Mouse (Mus musculus) neural tube, embryonic 13.5 days (tissue): ENCODE measurements around the gene Mfsd4b3. TPM values are rescaled to one million over a fixed set of nuclear protein-coding genes. Genes with fewer than 3 reads are reported as not detected.
"Not testable (repeated sequence)": the region's sequence is repeated elsewhere in the genome, so short reads cannot be mapped to it uniquely, and the experiment has no call there.

ENCODE experiments used
- ATAC-seq: fragments of 200-750 bp; cut with Nextera tagmentation; 2 replicates; pipeline ENCODE4 v1.8.0; 2017; ENCODE audit warnings: low read depth, mild to moderate bottlenecking, moderate TSS enrichment, moderate library complexity
- H3K27ac ChIP-seq: fragments of 300-500 bp; sonication (generic); replicated peaks from 2 replicates; pipeline ENCODE4 v1.5.1; 2015; ENCODE audit warnings: moderate library complexity, mild to moderate bottlenecking, inconsistent platforms
- H3K27me3 ChIP-seq: fragments of 300-500 bp; sonication (generic); 2 replicates; pipeline ENCODE4 v1.6.1; 2015; ENCODE audit warnings: mild to moderate bottlenecking, inconsistent platforms
- H3K36me3 ChIP-seq: fragments of 300-500 bp; sonication (generic); 2 replicates; pipeline ENCODE4 v1.6.1; 2015; ENCODE audit warnings: mild to moderate bottlenecking, inconsistent platforms
- H3K4me1 ChIP-seq: fragments of 300-500 bp; sonication (generic); replicated peaks from 2 replicates; pipeline ENCODE4 v1.6.1; 2015; ENCODE audit warnings: inconsistent platforms
- H3K4me2 ChIP-seq: fragments of 300-500 bp; sonication (generic); 2 replicates; pipeline ENCODE4 v1.6.1; 2015; ENCODE audit warnings: inconsistent platforms, mild to moderate bottlenecking, moderate library complexity
- H3K4me3 ChIP-seq: fragments of 300-500 bp; sonication (generic); 2 replicates; pipeline ENCODE4 v1.5.1; 2015; ENCODE audit warnings: mild to moderate bottlenecking, inconsistent platforms
- H3K9ac ChIP-seq: fragments of 300-500 bp; sonication (generic); 2 replicates; pipeline ENCODE4 v1.6.1; 2015; ENCODE audit warnings: moderate library complexity, mild to moderate bottlenecking, inconsistent platforms
- H3K9me3 ChIP-seq: fragments of 300-500 bp; sonication (generic); 2 replicates; pipeline ENCODE4 v1.6.1; 2016; ENCODE audit warnings: inconsistent platforms
- WGBS: fragments of 180-500 bp; shearing (Covaris S2); methylation state at CpG from one replicate; pipeline ENCODE4 v1.1.7; 2015; 5-methylcytosine and 5-hydroxymethylcytosine counted together
- polyA plus RNA-seq: library from polyadenylated mRNA; unstranded; fragments of >200 nt; fragmentation: Nextera tagmentation; extraction: Ambion mirVana; gene quantifications from 2 replicates; pipeline ENCODE4 v1.2.1, GENCODE M21; 2015

Mfsd4b3 gene
- polyA plus RNA-seq, result 0.21 TPM in 1 of 2 replicates, not detected in the other

GRCm38 (mm10) chr10:39959761-39960440 is at the start of gene Mfsd4b3:
Mfsd4b3 (minus strand) TSS chr10:39960153.
- H3K36me3 ChIP-seq, result no peaks in the 10 kb centered on the region
- H3K4me3 ChIP-seq, result peak within 1 kb of the TSS; percentile 51
- H3K27ac ChIP-seq, result no peak within 1 kb of the TSS
- ATAC-seq, result peak; percentile 99
- peak within 1 kb of the TSS; percentile 66 for H3K9ac ChIP-seq
- peak within 1 kb of the TSS; percentile 83 for H3K4me2 ChIP-seq
- peaks cover 6% of the 10 kb centered on the region; the same call in 1 of the 2 replicates for H3K27me3 ChIP-seq
- no peaks in the 10 kb centered on the region for H3K9me3 ChIP-seq
- WGBS, result under 1% methylated on average over 38 of the region's 38 CpGs
- H3K4me1 ChIP-seq, result peaks cover 7% of the 10 kb centered on the region; the same call in 1 of the 2 replicates

- H3K9ac ChIP-seq, result no peak overlapping the region
- H3K4me3 ChIP-seq, result no peak overlapping the region
- H3K36me3 ChIP-seq, result no peaks in the 10 kb centered on the region
- ATAC-seq, result no peak
- no peaks in the 10 kb centered on the region for H3K27me3 ChIP-seq
- no peak overlapping the region for H3K27ac ChIP-seq
- WGBS, result 88% methylated on average over 11 of the region's 11 CpGs
- peaks cover 6% of the 10 kb centered on the region; the same call in 1 of the 2 replicates for H3K9me3 ChIP-seq
- no peaks in the 10 kb centered on the region for H3K4me1 ChIP-seq
- no peak overlapping the region for H3K4me2 ChIP-seq
Observed at GRCm38 (mm10) chr10:40009591-40009990, 49.6 kb upstream of the Mfsd4b3 start.

- WGBS, result 81% methylated on average over 4 of the region's 4 CpGs
- H3K27me3 ChIP-seq, H3K36me3 ChIP-seq, H3K4me1 ChIP-seq, H3K27ac ChIP-seq, H3K4me2 ChIP-seq, H3K9me3 ChIP-seq, H3K4me3 ChIP-seq, H3K9ac ChIP-seq, ATAC-seq: not testable (repeated sequence)
Observed at GRCm38 (mm10) chr10:40008847-40009246, 48.9 kb upstream of the Mfsd4b3 start.

- no peaks in the 10 kb centered on the region for H3K4me1 ChIP-seq
- no peaks in the 10 kb centered on the region for H3K9me3 ChIP-seq
Observed at GRCm38 (mm10) chr10:40007953-40008352, 48.0 kb upstream of the Mfsd4b3 start.

GRCm38 (mm10) chr10:40006963-40007362 is 47.0 kb upstream of the Mfsd4b3 start:
- H3K4me2 ChIP-seq, result no peak overlapping the region
- H3K4me1 ChIP-seq, result no peaks in the 10 kb centered on the region
- 54% methylated on average over 10 of the region's 10 CpGs for WGBS
- ATAC-seq, result no peak
- H3K27me3 ChIP-seq, result no peaks in the 10 kb centered on the region
- H3K9me3 ChIP-seq, result no peaks in the 10 kb centered on the region
- H3K27ac ChIP-seq, result no peak overlapping the region
- H3K36me3 ChIP-seq, result no peaks in the 10 kb centered on the region
- no peak overlapping the region for H3K9ac ChIP-seq
- no peak overlapping the region for H3K4me3 ChIP-seq

More at GRCm38 (mm10) chr10:40007953-40008352, 48.0 kb upstream of the Mfsd4b3 start:
- Histone ChIP-seq H3K9ac (no peak overlapping the region), H3K27me3 (no peaks in the 10 kb centered on the region), H3K36me3 (no peaks in the 10 kb centered on the region), H3K27ac (no peak overlapping the region), H3K4me3 (no peak overlapping the region), H3K4me2 (no peak overlapping the region)
- no peak for ATAC-seq
- WGBS, result 92% methylated on average over 4 of the region's 4 CpGs

GRCm38 (mm10) chr10:40000746-40001145 is 40.8 kb upstream of the Mfsd4b3 start:
- Histone ChIP-seq H3K4me1 (no peaks in the 10 kb centered on the region), H3K4me3 (no peak overlapping the region), H3K36me3 (no peaks in the 10 kb centered on the region), H3K9ac (no peak overlapping the region), H3K27ac (no peak overlapping the region), H3K4me2 (no peak overlapping the region), H3K27me3 (no peaks in the 10 kb centered on the region), H3K9me3 (no peaks in the 10 kb centered on the region)
- WGBS, result 90% methylated on average over 2 of the region's 2 CpGs
- ATAC-seq, result no peak

GRCm38 (mm10) chr10:39991155-39991554 is 31.2 kb upstream of the Mfsd4b3 start:
- Histone ChIP-seq H3K9ac (no peak overlapping the region), H3K4me3 (no peak overlapping the region), H3K27ac (no peak overlapping the region), H3K4me1 (no peaks in the 10 kb centered on the region), H3K36me3 (no peaks in the 10 kb centered on the region), H3K9me3 (peaks cover 12% of the 10 kb centered on the region; the same call in 1 of the 2 replicates), H3K27me3 (no peaks in the 10 kb centered on the region), H3K4me2 (no peak overlapping the region)
- WGBS, result 84% methylated on average over 4 of the region's 4 CpGs
- ATAC-seq, result no peak

- Histone ChIP-seq H3K27me3 (no peaks in the 10 kb centered on the region), H3K4me3 (no peak within 1 kb of the TSS), H3K4me2 (no peak within 1 kb of the TSS), H3K27ac (no peak within 1 kb of the TSS), H3K36me3 (no peaks in the 10 kb centered on the region), H3K9me3 (no peaks in the 10 kb centered on the region), H3K9ac (no peak within 1 kb of the TSS), H3K4me1 (no peaks in the 10 kb centered on the region)
- 88% methylated on average over 12 of the region's 12 CpGs for WGBS
- ATAC-seq, result no peak
Observed at GRCm38 (mm10) chr10:39986466-39986865, 26.5 kb upstream of the Mfsd4b3 start, which contains the start of gene Mfsd4b5. Mfsd4b5 (minus strand) TSS chr10:39986646.

- WGBS, result 60% methylated on average over 5 of the region's 5 CpGs
- H3K9ac ChIP-seq, result no peak overlapping the region
- no peak overlapping the region for H3K4me2 ChIP-seq
- no peaks in the 10 kb centered on the region for H3K27me3 ChIP-seq
- H3K4me1 ChIP-seq, result no peaks in the 10 kb centered on the region
- no peak for ATAC-seq
- peaks cover 8% of the 10 kb centered on the region for H3K9me3 ChIP-seq
- no peak overlapping the region for H3K4me3 ChIP-seq
- H3K27ac ChIP-seq, result no peak overlapping the region
- H3K36me3 ChIP-seq, result no peaks in the 10 kb centered on the region
Observed at GRCm38 (mm10) chr10:39982604-39983003, 22.7 kb upstream of the Mfsd4b3 start.

GRCm38 (mm10) chr10:39978231-39978630 is 18.3 kb upstream of the Mfsd4b3 start:
- Histone ChIP-seq H3K4me3 (no peak overlapping the region), H3K9ac (no peak overlapping the region), H3K27ac (no peak overlapping the region), H3K9me3 (peaks cover 13% of the 10 kb centered on the region), H3K36me3 (no peaks in the 10 kb centered on the region), H3K4me1 (no peaks in the 10 kb centered on the region), H3K27me3 (no peaks in the 10 kb centered on the region), H3K4me2 (no peak overlapping the region)
- 96% methylated on average over 1 of the region's 1 CpGs for WGBS
- ATAC-seq, result no peak

GRCm38 (mm10) chr10:39977346-39977745 is 17.4 kb upstream of the Mfsd4b3 start:
- 95% methylated on average over 4 of the region's 4 CpGs for WGBS
- Histone ChIP-seq H3K9me3 (peaks cover 13% of the 10 kb centered on the region), H3K27me3 (no peaks in the 10 kb centered on the region), H3K9ac (no peak overlapping the region), H3K4me1 (no peaks in the 10 kb centered on the region), H3K4me2 (no peak overlapping the region), H3K4me3 (no peak overlapping the region), H3K27ac (no peak overlapping the region), H3K36me3 (no peaks in the 10 kb centered on the region)
- no peak for ATAC-seq

- H3K27me3 ChIP-seq, result no peaks in the 10 kb centered on the region
- no peaks in the 10 kb centered on the region for H3K4me1 ChIP-seq
- 41% methylated on average over 2 of the region's 2 CpGs for WGBS
- no peak overlapping the region for H3K4me3 ChIP-seq
- H3K9ac ChIP-seq, result no peak overlapping the region
- H3K4me2 ChIP-seq, result no peak overlapping the region
- no peak overlapping the region for H3K27ac ChIP-seq
- peaks cover 13% of the 10 kb centered on the region for H3K9me3 ChIP-seq
- ATAC-seq, result no peak
- H3K36me3 ChIP-seq, result no peaks in the 10 kb centered on the region
Observed at GRCm38 (mm10) chr10:39975771-39976170, 15.8 kb upstream of the Mfsd4b3 start.

GRCm38 (mm10) chr10:39974982-39975381 is 15.0 kb upstream of the Mfsd4b3 start:
- Histone ChIP-seq H3K4me2 (no peak overlapping the region), H3K27ac (no peak overlapping the region), H3K9me3 (peaks cover 13% of the 10 kb centered on the region), H3K27me3 (no peaks in the 10 kb centered on the region), H3K4me3 (no peak overlapping the region), H3K4me1 (no peaks in the 10 kb centered on the region), H3K9ac (no peak overlapping the region), H3K36me3 (no peaks in the 10 kb centered on the region)
- no peak for ATAC-seq
- 65% methylated on average over 11 of the region's 11 CpGs for WGBS
